Mouse (Mus musculus) midbrain, embryonic 15.5 days (tissue): ENCODE data around the gene Hsd17b7. TPM values are rescaled to one million over a fixed set of nuclear protein-coding genes. Genes with fewer than 3 reads are reported as not detected.
A peak's percentile ranks its signal among the peaks of the same experiment; 100 is the strongest.
"Not testable (repeated sequence)": the region's sequence is repeated elsewhere in the genome, so short reads cannot be mapped to it uniquely, and the experiment has no call there.

Source experiments
- ATAC-seq: fragments of 200-750 bp; cut with Nextera tagmentation; replicated peaks from 2 replicates; pipeline ENCODE4 v1.8.0; 2017; ENCODE audit warnings: moderate TSS enrichment
- H3K27ac ChIP-seq: fragments of 300-500 bp; sonication (generic); 2 replicates; pipeline ENCODE4 v1.5.1; 2015; ENCODE audit warnings: mild to moderate bottlenecking, inconsistent platforms
- H3K27me3 ChIP-seq: fragments of 300-500 bp; sonication (generic); replicated peaks from 2 replicates; pipeline ENCODE4 v1.6.1; 2015; ENCODE audit warnings: inconsistent platforms
- H3K36me3 ChIP-seq: fragments of 300-500 bp; sonication (generic); replicated peaks from 2 replicates; pipeline ENCODE4 v1.6.1; 2015; ENCODE audit warnings: inconsistent platforms
- H3K4me1 ChIP-seq: fragments of 300-500 bp; sonication (generic); 2 replicates; pipeline ENCODE4 v1.6.1; 2015; ENCODE audit warnings: inconsistent platforms
- H3K4me2 ChIP-seq: fragments of 300-500 bp; sonication (generic); 2 replicates; pipeline ENCODE4 v1.6.1; 2015; ENCODE audit warnings: inconsistent platforms, mild to moderate bottlenecking, moderate library complexity
- H3K4me3 ChIP-seq: fragments of 300-500 bp; sonication (generic); 2 replicates; pipeline ENCODE4 v1.5.1; 2015; ENCODE audit warnings: mild to moderate bottlenecking, inconsistent platforms
- H3K9ac ChIP-seq: fragments of 300-500 bp; sonication (generic); 2 replicates; pipeline ENCODE4 v1.6.1; 2015; ENCODE audit warnings: mild to moderate bottlenecking, inconsistent platforms
- H3K9me3 ChIP-seq: fragments of 300-500 bp; sonication (generic); 2 replicates; pipeline ENCODE4 v1.6.1; 2016; ENCODE audit warnings: inconsistent platforms
- WGBS: fragments of 180-500 bp; shearing (Covaris S2); methylation state at CpG from one replicate; pipeline ENCODE4 v1.1.7; 2015; ENCODE audit warnings: mixed read lengths; 5-methylcytosine and 5-hydroxymethylcytosine counted together
- polyA plus RNA-seq: library from polyadenylated mRNA; unstranded; fragments of >200 nt; fragmentation: Nextera tagmentation; extraction: Ambion mirVana; gene quantifications from 2 replicates; pipeline ENCODE4 v1.2.1, GENCODE M21; 2015

The Hsd17b7 gene
- polyA plus RNA-seq: 19.5 and 19.9 TPM in 2 replicates

GRCm38 (mm10) chr1:169968792-169969515 is at the start of gene Hsd17b7:
Gene Hsd17b7 (minus strand): TSS chr1:169969241.
- Histone ChIP-seq H3K9me3 (no peaks in the 10 kb centered on the region), H3K36me3 (peaks cover 3% of the 10 kb centered on the region; the same call in 1 of the 2 replicates), H3K4me1 (peaks cover 22% of the 10 kb centered on the region), H3K27me3 (no peaks in the 10 kb centered on the region), H3K27ac (peak within 1 kb of the TSS; percentile 88), H3K4me3 (peak within 1 kb of the TSS; percentile 79), H3K4me2 (peak within 1 kb of the TSS; percentile 82), H3K9ac (peak within 1 kb of the TSS; percentile 55)
- WGBS: under 1% methylated on average over 48 of the region's 48 CpGs
- peak; percentile 100 for ATAC-seq

- Histone ChIP-seq H3K27me3 (no peaks in the 10 kb centered on the region), H3K9me3 (peaks cover 7% of the 10 kb centered on the region; the same call in 1 of the 2 replicates), H3K4me3 (no peak overlapping the region), H3K36me3 (no peaks in the 10 kb centered on the region), H3K27ac (no peak overlapping the region), H3K9ac (no peak overlapping the region), H3K4me2 (no peak overlapping the region), H3K4me1 (no peaks in the 10 kb centered on the region)
- WGBS: 92% methylated on average over 3 of the region's 3 CpGs
- ATAC-seq: no peak
Measured at GRCm38 (mm10) chr1:170014784-170015183, 45.7 kb upstream of the Hsd17b7 start.

- Histone ChIP-seq H3K36me3 (no peaks in the 10 kb centered on the region), H3K27ac (no peak overlapping the region), H3K4me2 (no peak overlapping the region), H3K9ac (no peak overlapping the region), H3K4me3 (no peak overlapping the region), H3K9me3 (no peaks in the 10 kb centered on the region), H3K27me3 (no peaks in the 10 kb centered on the region), H3K4me1 (no peaks in the 10 kb centered on the region)
- 93% methylated on average over 15 of the region's 15 CpGs for WGBS
- no peak for ATAC-seq
Measured at GRCm38 (mm10) chr1:170010716-170011505, 41.9 kb upstream of the Hsd17b7 start.

- H3K4me3 ChIP-seq: no peak overlapping the region
- H3K36me3 ChIP-seq: no peaks in the 10 kb centered on the region
- H3K4me1 ChIP-seq: no peaks in the 10 kb centered on the region
- no peaks in the 10 kb centered on the region for H3K9me3 ChIP-seq
- H3K9ac ChIP-seq: no peak overlapping the region
- no peak overlapping the region for H3K4me2 ChIP-seq
- H3K27ac ChIP-seq: no peak overlapping the region
- WGBS: 98% methylated on average over 1 of the region's 1 CpGs
- no peak for ATAC-seq
- no peaks in the 10 kb centered on the region for H3K27me3 ChIP-seq
Measured at GRCm38 (mm10) chr1:170009296-170009695, 40.3 kb upstream of the Hsd17b7 start.

- Histone ChIP-seq H3K4me3 (no peak overlapping the region), H3K9me3 (no peaks in the 10 kb centered on the region), H3K27ac (no peak overlapping the region), H3K27me3 (no peaks in the 10 kb centered on the region), H3K4me1 (no peaks in the 10 kb centered on the region), H3K36me3 (no peaks in the 10 kb centered on the region), H3K4me2 (no peak overlapping the region), H3K9ac (no peak overlapping the region)
- WGBS: 92% methylated on average over 13 of the region's 13 CpGs
- ATAC-seq: no peak
Measured at GRCm38 (mm10) chr1:170008432-170009220, 39.6 kb upstream of the Hsd17b7 start.

- 84% methylated on average over 5 of the region's 5 CpGs for WGBS
- H3K4me2 ChIP-seq: no peak overlapping the region
- H3K9ac ChIP-seq: no peak overlapping the region
- ATAC-seq: no peak
- H3K4me3 ChIP-seq: no peak overlapping the region
- no peaks in the 10 kb centered on the region for H3K4me1 ChIP-seq
- H3K27me3 ChIP-seq: no peaks in the 10 kb centered on the region
- H3K9me3 ChIP-seq: no peaks in the 10 kb centered on the region
- no peaks in the 10 kb centered on the region for H3K36me3 ChIP-seq
- H3K27ac ChIP-seq: no peak overlapping the region
Measured at GRCm38 (mm10) chr1:170006516-170006915, 37.5 kb upstream of the Hsd17b7 start.

- Histone ChIP-seq H3K36me3 (no peaks in the 10 kb centered on the region), H3K9ac (no peak overlapping the region), H3K4me1 (no peaks in the 10 kb centered on the region), H3K9me3 (no peaks in the 10 kb centered on the region), H3K27me3 (no peaks in the 10 kb centered on the region), H3K4me2 (no peak overlapping the region), H3K4me3 (no peak overlapping the region), H3K27ac (no peak overlapping the region)
- WGBS: 64% methylated on average over 3 of the region's 3 CpGs
- ATAC-seq: no peak
Measured at GRCm38 (mm10) chr1:170005297-170005696, 36.3 kb upstream of the Hsd17b7 start.

- H3K9ac ChIP-seq, ATAC-seq, H3K4me2 ChIP-seq, H3K4me1 ChIP-seq, H3K9me3 ChIP-seq, H3K27me3 ChIP-seq, H3K36me3 ChIP-seq, H3K4me3 ChIP-seq, H3K27ac ChIP-seq: not testable (repeated sequence)
- 91% methylated on average over 6 of the region's 6 CpGs for WGBS
Measured at GRCm38 (mm10) chr1:169993901-169994300, 24.9 kb upstream of the Hsd17b7 start.

GRCm38 (mm10) chr1:169986166-169986565 is 17.1 kb upstream of the Hsd17b7 start:
- WGBS: 51% methylated on average over 1 of the region's 1 CpGs
- Histone ChIP-seq H3K4me3 (no peak overlapping the region), H3K4me1 (no peaks in the 10 kb centered on the region), H3K27me3 (no peaks in the 10 kb centered on the region), H3K9me3 (no peaks in the 10 kb centered on the region), H3K4me2 (no peak overlapping the region), H3K9ac (no peak overlapping the region), H3K36me3 (no peaks in the 10 kb centered on the region), H3K27ac (no peak overlapping the region)
- ATAC-seq: no peak

- 86% methylated on average over 4 of the region's 4 CpGs for WGBS
- no peaks in the 10 kb centered on the region for H3K4me1 ChIP-seq
- no peaks in the 10 kb centered on the region for H3K27me3 ChIP-seq
- no peak for ATAC-seq
- no peaks in the 10 kb centered on the region for H3K36me3 ChIP-seq
- no peak overlapping the region for H3K4me3 ChIP-seq
- no peak overlapping the region for H3K27ac ChIP-seq
- H3K9ac ChIP-seq: no peak overlapping the region
- H3K4me2 ChIP-seq: no peak overlapping the region
- no peaks in the 10 kb centered on the region for H3K9me3 ChIP-seq
Measured at GRCm38 (mm10) chr1:169977621-169978020, 8.6 kb upstream of the Hsd17b7 start.

- ATAC-seq: no peak
- no peaks in the 10 kb centered on the region for H3K9me3 ChIP-seq
- WGBS: 83% methylated on average over 2 of the region's 2 CpGs
- no peaks in the 10 kb centered on the region for H3K36me3 ChIP-seq
- H3K4me2 ChIP-seq: no peak overlapping the region
- no peak overlapping the region for H3K27ac ChIP-seq
- H3K27me3 ChIP-seq: no peaks in the 10 kb centered on the region
- H3K4me1 ChIP-seq: peaks cover 22% of the 10 kb centered on the region
- no peak overlapping the region for H3K9ac ChIP-seq
- no peak overlapping the region for H3K4me3 ChIP-seq
Measured at GRCm38 (mm10) chr1:169971998-169972397, 3.0 kb upstream of the Hsd17b7 start.

GRCm38 (mm10) chr1:169970936-169971335 is 1.9 kb upstream of the Hsd17b7 start:
- Histone ChIP-seq H3K4me2 (no peak overlapping the region), H3K4me3 (no peak overlapping the region), H3K27ac (no peak overlapping the region), H3K27me3 (no peaks in the 10 kb centered on the region), H3K9me3 (no peaks in the 10 kb centered on the region), H3K4me1 (peaks cover 22% of the 10 kb centered on the region), H3K9ac (no peak overlapping the region), H3K36me3 (no peaks in the 10 kb centered on the region)
- WGBS: 96% methylated on average over 4 of the region's 4 CpGs
- no peak for ATAC-seq
